Mouse (Mus musculus) urinary bladder, postnatal 25 days (tissue): ENCODE data around the gene Pnkp.

ENCODE experiments used
- DNase-seq: peaks from one replicate; pipeline ENCODE4 v3.0.0; 2022; ENCODE audit warnings: low spot score

Pnkp gene

DNA sequence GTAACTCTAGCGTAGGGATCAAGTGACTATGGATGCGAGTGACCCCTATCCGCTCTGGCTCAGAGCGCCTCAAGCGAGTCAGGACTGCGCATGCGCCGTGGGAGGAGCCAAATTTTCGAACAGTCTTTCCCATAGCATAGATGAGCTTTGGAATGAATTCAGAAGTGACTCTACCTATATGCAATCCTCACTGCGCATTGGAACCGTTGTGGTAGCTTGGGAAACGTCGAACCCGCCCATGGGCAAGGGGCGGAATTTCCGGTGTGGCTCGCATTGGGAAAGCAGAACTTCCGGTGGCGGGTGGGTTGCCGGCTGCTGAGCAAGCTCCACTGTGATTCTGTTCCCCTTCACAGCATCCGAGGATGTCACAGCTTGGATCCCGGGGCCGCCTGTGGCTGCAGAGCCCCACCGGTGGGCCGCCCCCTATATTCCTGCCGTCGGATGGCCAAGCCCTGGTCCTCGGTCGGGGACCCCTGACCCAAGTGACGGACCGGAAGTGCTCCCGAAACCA is at the start of gene Pnkp:
Pnkp (plus strand) TSS at position 98 of the 511 bp plus-strand sequence.
- peak; percentile 77 for DNase-seq

DNA sequence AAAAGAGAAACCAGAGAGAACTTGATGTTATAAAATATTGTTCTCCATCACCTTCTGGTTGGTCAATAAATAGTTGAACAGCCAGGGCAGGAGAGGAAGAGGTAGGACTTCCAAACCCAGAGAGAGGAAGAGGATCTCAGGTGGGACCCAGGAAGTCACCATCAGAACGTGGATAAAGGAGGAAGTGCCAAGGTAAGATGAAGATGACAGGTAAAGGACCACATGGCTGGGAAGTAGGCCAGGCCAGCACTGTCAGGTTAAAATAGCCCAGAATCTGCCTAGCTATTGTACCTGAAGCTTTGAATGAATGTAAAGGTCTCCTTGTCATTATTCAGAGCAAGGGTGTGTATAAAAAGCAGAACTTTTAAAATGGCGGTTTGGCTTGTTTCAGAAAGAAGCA is 48.0 kb upstream of the Pnkp start:
- peak; percentile 0 for DNase-seq

DNA sequence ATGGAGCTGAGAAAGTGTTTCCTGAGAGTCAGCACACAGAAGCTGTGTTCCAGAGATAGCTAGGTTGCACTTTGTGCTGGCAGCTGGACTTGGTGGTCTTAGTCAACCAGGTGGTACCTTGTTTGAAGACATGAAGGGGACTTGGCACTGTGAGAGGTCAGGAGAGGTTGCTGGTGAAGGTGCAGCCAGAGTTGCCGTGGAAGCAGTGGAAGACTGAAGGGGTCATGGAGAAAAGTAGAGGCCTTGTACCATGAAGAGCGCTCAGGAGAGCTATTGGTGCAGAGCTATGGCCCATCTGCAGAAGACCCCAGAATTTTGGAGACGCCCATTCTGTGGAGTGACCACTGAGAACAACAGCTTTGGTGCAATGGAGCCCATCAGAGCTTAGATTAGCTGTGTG is 47.5 kb upstream of the Pnkp start:
- peak; percentile 1 for DNase-seq

DNA sequence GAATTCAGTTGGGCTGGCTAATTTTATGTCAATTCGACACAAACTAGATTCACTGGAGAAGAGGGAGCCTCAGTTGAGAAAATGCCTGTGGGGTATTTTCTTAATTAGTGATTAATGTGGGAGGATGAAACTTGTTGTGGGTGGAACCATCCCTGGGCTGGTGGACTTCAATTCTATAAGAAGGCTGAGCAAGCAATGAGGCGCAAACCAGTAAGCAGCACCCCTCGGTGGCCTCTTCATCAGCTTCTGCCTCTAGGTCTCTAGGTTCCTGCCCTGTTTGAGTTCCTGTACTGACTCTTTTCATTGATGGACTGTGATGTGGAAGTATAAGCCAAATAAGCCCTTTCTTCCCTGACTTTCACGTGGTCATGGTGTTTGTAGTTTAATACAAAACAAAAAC is 46.6 kb upstream of the Pnkp start:
- DNase-seq = no peak

DNA sequence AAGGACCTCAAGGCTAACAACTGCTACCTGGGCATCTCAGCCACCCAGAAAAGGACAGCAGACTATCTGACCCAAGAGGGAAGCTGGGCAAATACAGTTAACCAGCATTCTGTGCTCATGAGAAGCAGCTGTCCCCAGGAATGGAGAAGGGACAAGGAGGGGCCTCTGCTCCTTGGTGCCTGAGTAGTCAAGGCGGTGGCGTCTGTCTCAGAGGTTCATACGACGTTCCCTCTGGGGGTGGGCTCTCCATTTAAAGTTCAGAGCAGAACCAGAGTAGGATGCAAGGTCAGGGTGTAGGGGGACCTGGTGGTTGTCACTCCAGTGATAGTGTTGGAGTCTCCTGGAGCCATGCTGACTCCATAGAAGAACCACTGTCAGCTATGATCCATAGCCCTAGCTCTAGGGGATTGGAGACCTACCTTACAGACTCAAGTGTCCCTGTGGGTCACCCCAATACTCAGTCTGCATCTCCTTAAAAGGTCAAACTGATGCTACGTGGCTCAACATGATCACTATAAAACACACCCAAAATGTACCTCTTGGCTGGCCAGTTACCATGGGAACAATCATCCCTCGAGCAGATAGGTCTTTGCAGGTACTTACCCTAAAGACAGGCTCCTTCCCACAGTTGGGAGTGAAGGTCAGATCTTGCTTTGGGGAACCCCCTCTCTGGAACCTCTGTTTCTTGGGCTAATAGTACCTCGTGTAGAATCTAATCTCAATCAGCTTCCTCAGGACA is 46.0 kb upstream of the Pnkp start:
- DNase-seq = no peak

DNA sequence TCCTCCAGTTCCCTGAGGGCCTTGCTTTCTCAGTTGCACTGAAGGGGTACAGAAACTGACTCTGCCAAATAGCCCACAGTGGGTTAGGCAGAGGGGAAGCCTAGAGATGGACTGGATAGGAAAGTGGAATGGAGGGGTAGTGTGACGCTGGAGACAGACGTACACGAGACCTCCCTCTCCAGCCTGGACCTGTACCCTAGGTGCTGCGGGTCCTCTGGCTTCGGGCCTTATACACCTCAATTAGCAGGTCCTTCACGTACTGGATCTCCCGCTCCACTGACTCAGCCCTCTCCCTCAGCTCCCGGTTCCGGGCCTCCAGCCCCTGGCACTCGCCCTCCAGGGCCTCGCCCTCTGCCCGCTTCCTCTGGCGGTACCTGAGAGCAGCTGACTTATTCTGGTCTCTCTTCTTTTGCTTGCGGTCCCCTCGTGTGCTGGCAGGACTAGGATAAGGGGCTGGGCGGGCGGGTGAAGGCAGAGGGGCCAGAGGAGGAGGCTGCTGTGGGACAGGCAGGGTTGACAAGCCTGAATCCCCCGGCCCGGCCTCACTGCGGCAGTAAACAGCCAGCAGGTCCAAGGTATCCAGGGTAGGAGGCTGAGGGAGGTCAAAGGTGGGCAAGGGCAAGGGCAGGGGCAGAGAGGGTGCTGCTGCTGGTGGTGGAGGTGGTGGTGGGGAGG is 44.2 kb upstream of the Pnkp start:
- no peak for DNase-seq

DNA sequence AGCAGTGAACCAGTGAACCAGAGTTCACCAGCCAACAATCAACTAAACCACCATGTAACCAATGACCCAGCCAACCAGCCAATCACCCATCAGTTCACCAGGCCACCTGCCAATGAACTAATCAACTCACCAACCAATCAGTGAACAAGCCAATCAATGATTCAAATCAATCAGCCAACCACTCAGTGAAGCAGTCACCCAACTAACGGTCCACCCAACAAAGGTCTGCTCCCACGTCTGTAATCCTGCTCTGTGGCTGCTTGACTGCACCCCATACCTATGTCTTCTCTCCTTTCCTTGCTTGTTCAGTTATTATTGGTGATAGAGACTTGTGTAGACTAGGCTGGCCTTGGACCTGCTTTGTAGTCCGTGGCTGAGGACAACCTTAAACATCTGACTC is 43.0 kb upstream of the Pnkp start:
- DNase-seq = no peak

DNA sequence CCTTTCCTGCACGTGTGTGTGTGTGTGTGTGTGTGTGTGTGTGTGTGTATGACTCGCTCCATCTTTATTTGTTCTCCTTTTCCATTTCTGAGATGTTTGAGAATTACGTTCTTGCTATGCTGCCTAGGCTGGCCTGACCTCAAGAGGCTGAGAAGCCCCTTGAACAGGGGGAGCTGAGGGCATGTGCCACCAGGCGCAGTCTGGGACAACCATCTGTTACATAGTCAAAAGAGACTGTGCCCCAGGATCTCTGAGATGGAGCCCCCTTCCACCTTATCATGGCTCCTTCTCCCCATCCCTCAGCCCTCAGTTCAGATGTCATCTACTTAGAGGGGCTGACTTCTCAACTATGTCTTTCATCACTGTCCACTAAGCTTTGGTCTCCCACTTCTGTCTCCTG is 42.5 kb upstream of the Pnkp start:
- no peak for DNase-seq

DNA sequence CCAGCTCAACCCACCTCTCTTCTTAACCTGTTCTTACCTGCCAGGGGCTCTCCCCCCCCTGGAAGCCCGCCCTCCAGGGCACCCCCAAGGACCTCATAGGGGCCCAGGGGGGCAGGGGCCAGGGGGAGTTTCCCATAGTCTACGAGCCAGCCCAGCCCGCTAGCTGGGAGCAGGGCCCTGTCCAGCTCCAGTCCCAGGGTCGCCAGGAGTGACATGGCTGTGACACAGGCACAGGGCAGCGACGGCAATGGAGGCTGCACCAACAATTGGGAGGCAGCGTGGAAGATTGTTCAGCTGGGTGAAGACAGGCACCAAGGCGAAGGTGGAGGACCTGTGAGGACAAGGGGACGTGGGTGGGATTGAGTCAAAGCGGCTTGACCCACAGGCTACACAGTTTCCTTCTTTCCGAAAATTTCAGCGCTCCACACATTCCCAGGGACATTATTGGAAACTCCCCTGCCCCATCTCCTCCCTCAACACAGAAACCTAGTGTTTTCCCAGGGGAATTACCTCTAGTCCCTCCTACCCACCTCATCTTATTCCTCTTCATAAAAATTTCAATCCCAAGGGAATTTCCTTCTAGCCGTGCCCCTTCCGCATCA is 41.9 kb upstream of the Pnkp start:
- peak; percentile 4 for DNase-seq

DNA sequence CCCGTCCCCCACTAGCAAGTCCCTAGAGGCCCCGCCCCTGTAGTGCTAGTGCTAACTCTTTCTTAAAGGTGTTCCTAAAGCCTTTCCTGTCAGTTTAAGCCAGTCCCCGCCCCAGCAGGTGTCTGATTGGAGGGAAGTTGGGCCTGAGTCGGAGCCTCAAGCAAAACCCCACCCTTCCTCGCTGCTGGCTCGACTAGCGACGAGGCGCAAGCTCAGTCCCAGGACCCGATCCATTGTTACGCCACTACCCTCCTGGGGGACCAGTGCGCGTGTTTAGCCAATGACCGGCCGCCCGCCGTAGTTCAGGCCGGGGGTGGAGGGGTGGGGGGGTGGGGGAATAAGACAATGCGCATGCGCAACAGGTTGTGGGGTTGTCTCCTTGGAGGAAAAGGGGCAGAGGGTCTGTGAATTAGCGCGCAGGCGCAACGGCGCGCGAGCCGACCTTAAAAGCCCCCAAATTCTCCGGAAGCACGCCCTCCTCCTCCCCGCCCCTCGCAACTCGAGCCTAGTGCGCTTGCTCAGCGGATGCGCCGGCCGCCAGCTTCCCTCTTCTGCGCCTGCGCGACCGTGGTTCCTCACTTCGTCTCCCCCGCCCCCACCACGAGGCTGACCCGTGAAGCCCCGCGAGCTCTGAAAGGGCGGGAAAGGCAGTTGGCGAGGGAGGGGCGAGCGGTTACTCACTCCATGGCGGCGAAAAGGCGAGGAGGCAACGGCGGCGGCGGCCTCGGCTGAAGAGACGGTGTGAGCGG is 41.0 kb upstream of the Pnkp start, which contains the start of the genes Nup62 and Il4i1:
Nup62 (plus strand) TSS at position 368 of the 749 bp plus-strand sequence.
Il4i1 (plus strand) TSS at position 667 of the 749 bp plus-strand sequence.
- peak; percentile 99 for DNase-seq

DNA sequence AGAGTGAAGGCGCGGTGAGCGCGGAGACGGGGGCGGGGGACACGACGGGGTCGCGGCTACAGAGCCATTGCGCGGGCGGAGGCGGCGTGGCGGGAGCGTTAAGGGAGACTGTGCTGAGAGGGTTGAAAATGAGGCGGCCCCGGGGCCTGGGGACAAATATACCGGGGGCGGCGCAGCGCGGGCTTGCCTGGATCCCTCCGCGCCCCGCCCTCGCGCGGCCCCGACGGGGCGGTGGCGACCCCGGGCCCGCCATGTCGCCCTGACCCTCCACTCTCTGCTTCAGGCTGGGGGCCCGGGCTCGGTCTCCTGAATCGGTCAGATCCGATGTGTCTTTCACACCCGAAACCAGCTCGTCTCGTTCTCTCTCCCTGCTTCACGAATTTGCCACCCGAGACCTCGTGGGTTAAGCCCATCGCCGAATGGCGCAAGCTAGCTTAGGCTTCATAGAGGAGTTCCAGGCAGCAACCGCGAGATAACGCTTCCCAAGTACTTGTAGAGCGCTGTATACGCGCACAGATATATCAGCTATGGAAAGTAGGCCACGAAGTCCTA is 40.4 kb upstream of the Pnkp start, which contains the start of gene Atf5:
Atf5 (minus strand) TSS at position 189 of the 552 bp plus-strand sequence.
- peak; percentile 75 for DNase-seq

DNA sequence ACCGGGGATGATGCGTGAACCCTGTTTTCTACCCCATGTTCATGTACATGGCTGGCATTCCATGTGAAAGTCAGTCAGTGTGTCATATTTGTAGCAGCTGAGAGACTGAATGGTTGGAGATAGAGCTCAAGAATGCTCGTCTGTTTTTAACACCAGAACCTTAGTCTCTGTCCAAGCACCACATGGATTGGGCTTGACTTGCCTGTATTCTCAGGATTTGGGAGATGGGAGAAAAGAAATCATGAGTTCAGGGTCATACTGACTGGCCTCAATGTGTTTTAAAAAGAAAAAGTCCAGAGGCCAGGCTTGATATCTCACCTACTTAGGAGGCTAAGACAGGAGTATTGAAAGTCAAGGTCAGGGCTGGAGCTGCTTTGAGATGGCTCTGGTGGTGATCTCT is 39.5 kb upstream of the Pnkp start:
- DNase-seq = no peak

DNA sequence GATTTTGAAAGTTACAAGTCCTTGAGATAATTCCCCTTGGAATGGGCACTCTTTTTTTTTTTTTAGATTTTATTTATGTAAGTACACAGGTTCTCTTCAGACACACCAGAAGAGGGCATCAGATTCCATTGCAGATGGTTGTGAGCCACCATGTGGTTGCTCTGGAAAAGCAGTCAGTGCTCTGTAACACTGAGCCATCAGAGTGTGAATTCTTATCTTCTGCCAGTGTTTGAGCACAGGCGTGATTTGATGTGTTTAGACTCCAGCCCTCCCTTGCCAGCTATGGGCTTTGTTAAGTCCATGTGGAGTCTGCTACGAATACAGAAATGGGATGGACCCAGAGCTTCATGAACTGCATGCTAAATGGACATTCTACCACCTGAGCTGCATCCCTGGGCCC is 38.8 kb upstream of the Pnkp start:
- DNase-seq = peak; percentile 4

DNA sequence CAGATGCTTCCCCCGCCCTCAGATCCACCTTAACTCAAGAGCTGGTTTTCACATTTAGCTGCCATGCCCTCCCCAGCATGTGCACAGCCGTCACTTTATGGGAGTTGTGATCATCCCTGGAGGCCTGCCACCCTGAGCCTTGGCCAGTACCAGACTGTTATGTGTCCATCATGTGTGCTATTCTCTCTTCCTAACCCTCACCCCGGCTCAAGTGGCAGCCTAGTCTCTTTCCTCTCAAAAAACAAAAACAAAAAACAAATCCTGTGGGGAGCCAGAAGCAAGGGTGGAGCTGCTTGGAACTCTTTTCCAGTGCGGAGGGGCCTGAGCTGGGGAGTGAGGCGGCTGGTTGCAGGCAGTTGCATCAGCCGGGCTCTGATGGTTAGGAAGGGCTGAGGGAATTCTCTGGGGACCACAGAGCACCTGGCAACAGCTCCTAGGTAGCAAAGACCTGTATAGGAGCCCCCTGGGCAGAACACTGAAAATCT is 38.1 kb upstream of the Pnkp start:
- DNase-seq = peak; percentile 71

DNA sequence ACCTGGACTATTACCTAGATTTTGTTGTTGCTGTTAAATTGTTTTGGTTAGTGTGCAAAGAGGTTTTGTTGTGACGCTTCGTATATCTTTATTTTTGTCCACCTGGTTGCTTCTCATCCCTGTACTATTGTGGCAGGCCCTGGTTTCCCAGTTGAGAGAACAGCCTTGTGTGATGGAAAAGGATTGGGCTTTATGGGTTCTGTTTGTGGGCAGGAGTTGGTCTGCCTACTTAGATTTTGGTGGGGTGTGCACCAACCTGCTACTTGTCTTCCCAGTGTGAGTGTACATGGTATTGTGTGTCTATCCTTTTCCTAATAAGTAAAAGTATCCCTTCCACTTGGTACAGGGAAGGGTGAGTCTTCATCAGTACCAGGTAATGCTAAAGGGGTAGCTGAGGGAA is 37.5 kb upstream of the Pnkp start:
- DNase-seq = no peak

DNA sequence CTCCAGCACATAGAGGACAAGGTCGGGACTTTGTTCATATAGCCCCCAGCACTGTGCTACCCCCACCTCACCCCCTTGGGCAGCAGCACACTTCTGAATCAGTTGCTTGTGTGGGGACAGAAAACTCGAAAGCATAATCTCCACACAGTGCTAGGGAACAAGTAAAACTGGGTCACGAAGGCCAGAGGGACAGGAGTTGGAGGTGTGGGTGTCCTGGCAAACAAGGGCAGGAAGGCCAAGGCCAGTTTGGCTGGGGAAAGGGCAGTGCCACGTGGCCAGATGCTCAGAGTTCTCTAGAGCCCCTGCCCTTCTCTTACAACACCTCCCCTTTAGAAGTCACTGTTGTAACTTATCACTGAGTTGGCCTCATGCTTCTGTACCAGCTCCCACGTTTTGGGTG is 37.1 kb upstream of the Pnkp start:
- no peak for DNase-seq

DNA sequence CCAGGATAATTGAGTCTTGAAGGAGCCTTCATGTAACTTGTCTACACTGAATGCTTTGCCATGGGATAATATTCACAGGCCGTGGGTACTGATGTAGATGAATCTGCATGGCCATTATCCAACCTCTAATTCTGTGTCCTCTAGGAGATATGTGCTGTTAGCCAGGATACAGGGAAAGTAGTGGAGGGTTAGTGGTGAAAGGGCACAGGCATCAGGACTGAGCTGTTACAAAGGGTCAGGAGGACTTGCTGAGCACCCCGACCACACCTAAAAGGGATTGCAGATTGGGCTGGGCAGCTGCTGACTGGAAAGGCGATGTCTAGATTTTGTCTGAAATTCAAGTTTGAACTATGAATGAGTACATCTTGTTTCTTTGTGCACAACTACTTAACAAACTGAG is 36.4 kb upstream of the Pnkp start:
- no peak for DNase-seq

DNA sequence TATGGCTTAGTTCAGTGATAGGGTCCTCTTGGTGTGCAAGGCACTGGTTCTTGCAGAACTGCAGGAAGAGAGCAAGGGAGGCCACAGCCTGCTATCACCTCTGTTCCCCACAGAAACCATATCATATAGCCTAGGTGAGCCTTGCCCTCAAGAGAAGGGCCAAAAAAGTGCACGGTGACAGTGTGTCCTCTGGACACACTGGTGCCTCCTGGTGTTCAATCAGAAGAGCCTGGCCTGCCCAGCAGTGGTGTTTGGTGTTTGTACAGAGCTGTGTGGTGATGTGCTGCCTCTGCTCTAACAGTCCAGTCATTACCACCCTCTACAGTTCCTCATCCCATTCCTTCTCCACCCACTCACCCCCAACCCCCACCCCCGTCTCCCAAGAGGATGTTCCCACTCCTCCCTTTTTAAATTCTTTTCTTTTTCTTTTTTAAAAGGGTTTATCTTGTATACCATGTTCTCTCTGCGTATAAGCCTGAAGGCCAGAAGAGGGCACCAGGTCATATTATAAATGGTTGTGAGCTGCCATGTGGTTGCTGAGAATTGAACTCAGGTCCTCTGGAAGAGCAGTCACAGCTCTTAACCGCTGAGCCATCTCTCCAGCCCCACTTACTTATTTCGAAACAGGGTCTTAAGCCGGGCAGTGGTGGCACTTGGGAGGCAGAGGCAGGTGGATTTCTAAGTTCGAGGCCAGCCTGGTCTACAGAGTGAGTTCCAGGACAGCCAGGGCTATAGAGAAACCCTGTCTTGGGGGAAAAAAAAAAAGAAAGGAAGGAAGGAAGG is 35.1 kb upstream of the Pnkp start:
- DNase-seq = no peak

DNA sequence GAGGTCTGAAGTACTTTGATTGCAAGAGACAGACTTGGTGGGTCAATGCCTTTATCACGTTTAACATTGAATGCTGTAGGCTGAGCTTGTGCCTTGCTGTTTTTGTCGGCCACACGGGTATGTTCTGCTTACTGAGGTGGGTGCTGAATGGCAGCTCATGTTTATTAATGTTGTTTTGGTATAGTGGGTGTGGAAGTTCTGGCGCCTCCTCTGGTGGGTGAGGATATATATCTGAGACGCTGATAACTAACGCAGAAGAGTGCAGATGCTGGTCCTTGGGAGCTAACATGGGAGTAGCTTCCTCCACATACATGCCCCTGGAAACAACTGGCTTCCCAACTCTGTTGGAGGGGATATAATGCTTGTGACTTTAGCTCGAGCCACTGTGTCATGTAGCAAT is 33.5 kb upstream of the Pnkp start:
- no peak for DNase-seq

DNA sequence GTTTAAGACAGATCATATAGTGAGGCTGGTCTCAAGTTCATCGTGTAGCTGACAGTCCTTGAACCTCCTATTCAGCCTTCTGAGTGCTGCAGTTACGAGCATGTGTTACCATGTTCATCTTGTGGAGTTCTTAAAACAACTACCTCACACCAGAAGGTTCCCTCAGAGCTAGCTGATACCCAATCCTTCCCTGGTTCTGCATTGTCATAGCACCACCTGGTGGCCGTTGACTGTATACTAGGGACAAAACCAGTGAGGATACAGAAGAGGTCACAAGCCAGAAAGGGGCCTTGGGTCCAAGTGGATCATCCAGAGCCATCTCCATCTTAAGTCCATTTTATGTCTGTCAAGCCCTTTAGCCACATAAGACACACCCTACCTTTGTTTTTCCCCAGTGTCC is 32.1 kb upstream of the Pnkp start:
- peak; percentile 75 for DNase-seq

DNA sequence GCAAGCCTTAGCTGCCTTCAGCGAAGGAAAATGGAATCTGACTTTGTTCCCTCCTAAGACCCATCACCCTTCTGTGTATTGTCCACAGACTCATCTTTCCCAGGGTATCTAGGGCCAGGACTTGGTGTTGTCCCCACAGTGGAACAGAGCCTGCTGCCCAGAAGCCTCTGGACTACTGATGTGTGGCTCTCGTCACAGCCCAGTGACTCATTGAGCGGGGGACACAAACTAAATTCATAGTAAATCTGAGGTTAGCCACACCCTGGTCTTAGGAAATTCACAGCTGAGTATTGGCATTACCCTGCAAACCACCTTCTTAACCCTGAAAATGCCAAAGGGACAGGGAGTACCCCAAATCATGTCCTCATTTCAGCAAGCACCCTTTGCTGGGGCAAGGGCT is 30.2 kb upstream of the Pnkp start:
- no peak for DNase-seq
